Mouse (Mus musculus) CD4-positive, CD25-positive, alpha-beta regulatory T cell, adult 4 months (primary cell): ENCODE results near the gene Sgms2. TPM values are rescaled to one million over a fixed set of nuclear protein-coding genes. Genes with fewer than 3 reads are reported as not detected.

Experiments used
- ATAC-seq: one replicate; pipeline ENCODE4 v1.8.0; 2017
- polyA plus RNA-seq, 2 experiments: library from polyadenylated mRNA; unstranded; fragments of 100-300 nt; shearing (Covaris generic); gene quantifications; one replicate each; pipeline ENCODE4 v1.2.1; 2017

Sgms2 gene
- polyA plus RNA-seq: not detected

GRCm38 (mm10) chr3:131491361-131491925, at the start of gene Sgms2:
Sgms2 (minus strand) TSS chr3:131491411.
- ATAC-seq: no peak

GRCm38 (mm10) chr3:131525229-131525628, 34.0 kb upstream of the Sgms2 start:
- ATAC-seq: no peak

DNA sequence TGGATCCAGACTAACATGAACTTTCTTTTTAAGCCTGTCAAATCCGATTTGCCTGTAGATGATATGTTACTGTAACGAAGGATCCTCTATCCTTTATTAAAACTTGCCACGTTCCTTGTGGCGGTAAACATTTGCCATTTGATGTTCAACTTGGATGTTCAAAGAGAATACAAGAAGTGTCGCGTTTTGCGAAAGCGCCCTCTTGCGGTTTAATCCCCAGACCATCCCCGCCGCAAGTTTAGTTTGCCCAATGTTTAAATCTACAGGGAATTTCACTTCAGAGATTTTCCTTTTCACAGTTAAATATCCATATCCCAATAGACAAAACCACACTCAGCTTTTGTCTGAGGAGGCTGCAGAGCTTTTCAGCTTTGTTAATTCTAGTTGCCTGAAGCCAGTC, 33.6 kb upstream of the Sgms2 start:
- ATAC-seq: no peak

- no peak for ATAC-seq
These were observed 33.0 kb upstream of the Sgms2 start for GRCm38 (mm10) chr3:131524210-131524609.

DNA sequence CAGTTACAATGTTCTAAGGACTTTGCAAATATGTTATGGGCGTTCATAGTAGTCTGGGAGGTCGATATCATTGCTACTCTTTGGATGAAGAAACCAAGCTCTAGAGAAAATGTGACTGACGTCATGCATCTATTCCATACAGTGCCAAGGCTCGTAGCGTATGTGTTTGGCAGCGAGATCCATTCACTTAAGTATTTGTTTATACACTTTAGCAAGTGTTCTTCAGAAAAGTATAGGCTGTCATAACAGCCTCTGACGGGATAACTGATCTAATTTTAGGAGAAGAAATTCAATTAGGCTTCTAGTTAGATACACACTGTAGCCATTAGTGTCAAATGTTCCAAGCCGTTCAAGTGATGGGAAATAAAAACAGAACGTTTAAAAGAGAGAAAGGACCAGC, 32.5 kb upstream of the Sgms2 start:
- no peak for ATAC-seq

- no peak for ATAC-seq
These were observed 31.0 kb upstream of the Sgms2 start for GRCm38 (mm10) chr3:131522243-131522642.

- ATAC-seq: no peak
These were observed 30.0 kb upstream of the Sgms2 start for GRCm38 (mm10) chr3:131521206-131521605.

- no peak for ATAC-seq
These were observed 26.5 kb upstream of the Sgms2 start for GRCm38 (mm10) chr3:131517756-131518155.

DNA sequence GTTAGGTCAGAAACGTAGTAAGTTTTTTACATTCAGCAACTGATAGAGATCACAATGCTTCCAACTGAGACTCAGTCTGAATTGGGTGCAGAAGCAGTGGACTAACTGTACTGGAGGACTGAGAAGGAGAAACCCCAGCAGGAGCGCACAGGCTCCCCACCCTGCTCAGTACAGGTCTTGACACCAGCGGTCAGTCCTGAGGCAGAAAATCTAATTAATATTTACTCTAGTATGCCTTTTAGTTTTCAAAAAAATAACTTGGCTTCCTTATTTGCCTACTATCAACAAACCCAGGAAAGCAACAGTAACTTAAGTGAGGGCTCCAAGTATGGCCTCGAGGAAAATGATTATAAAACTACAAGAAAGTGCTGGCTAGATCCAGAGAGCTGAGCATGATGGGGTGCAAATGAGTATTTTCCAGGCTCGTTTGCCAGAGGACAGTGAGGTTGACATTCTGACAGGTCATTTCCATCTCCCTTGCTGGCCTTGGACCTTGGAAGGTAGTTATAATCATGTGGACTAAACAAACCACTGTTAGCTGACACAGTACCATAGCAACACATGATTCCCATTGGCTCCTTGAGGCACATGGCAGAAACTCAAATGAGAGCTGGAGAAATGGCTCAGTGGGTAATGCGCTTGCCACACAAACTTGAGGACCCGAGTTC, 25.3 kb upstream of the Sgms2 start:
- no peak for ATAC-seq

- ATAC-seq: no peak
These were observed 20.4 kb upstream of the Sgms2 start for GRCm38 (mm10) chr3:131511616-131512015.

DNA sequence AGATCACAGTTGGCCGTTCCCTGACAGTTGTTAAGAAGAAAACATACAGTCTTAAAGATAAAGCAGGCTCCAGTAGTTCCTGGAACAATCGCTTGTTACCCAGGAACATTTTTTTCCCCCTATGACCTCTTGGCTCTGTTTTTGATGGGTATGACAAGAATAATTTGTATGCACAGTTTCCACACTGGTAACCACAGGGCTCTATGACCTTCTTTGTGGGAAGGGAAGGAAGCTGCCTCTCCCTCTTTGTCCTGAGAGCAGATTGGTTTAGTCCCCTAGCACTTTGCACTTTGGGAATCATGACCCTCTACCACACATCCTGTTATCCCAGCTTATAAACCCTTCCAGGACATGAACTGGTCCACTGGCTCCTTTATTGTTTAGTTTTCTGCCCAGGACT, 16.8 kb upstream of the Sgms2 start:
- ATAC-seq: no peak

- ATAC-seq: no peak
These were observed 13.5 kb upstream of the Sgms2 start for GRCm38 (mm10) chr3:131504595-131505223.

GRCm38 (mm10) chr3:131501677-131502370, 10.6 kb upstream of the Sgms2 start:
- no peak for ATAC-seq

- ATAC-seq: no peak
These were observed 8.4 kb upstream of the Sgms2 start for GRCm38 (mm10) chr3:131499651-131500050.

- ATAC-seq: no peak
These were observed 5.4 kb upstream of the Sgms2 start for GRCm38 (mm10) chr3:131496506-131497122.

GRCm38 (mm10) chr3:131495076-131495475, 3.9 kb upstream of the Sgms2 start:
- ATAC-seq: no peak

GRCm38 (mm10) chr3:131493194-131493593, 2.0 kb upstream of the Sgms2 start:
- ATAC-seq: no peak

DNA sequence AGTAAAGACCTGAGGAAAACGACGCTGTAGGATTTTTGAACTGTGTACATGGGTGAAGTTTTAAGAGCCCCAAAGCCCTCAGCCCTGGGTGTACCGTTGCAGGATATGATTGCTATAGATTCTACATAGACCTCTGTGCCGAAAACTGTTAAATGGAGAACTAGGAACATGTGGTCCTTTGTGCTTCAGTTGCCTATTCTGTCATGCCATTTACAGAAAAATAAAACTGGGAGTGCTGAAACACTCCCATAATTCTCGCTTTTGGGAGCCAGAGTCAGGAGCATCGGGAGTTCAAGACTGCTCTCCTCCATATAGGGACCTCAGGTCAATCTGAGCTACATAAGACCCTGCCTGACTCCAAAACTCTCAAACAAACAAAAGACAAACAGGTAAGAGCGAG, 769 bp upstream of the Sgms2 start:
- ATAC-seq: no peak

- no peak for ATAC-seq
These were observed 885 bp downstream of the Sgms2 start for GRCm38 (mm10) chr3:131490143-131490908.

DNA sequence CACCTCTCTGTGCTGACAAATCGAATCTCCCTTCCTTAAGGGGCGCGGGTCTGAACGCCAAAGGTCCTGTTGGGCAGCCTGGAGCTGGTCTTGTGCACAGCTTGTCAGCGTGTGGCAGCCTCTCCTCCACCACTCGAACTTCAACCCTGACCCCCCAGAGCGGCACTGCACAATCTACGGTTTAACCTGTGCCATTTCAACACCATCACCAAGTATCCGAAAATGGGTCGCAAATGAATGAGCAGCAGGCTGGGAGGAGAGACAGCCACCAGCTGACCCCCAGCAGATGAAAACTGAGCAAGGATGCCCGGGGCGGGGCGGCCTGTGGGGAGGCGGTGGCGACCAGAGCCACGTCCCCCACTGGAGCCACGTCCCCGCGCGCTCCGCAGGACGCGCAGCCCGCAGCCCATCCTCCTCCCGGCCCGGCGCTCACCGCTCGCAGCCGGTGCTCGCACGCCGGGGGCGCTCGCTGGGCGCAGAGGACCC, 1.5 kb downstream of the Sgms2 start:
- ATAC-seq: no peak

DNA sequence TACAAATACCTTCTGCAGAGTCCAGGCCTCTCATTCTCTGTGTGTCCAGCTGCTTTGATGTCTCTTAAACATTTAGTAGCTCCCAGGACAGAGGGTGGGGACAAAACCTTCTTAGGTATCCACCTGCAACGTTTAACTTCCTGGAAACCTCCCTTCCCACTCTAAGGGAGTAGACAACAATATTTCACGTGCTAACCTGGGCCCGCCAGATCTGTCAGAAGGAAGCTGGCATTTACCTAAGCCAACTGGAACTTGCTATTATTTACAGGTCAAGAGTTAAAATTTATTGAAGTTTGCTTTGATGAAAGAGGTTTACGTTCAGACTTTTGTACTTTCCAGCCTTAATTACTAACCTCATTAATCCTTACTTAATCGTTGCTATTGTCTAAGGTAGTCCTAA, 2.2 kb downstream of the Sgms2 start:
- no peak for ATAC-seq

DNA sequence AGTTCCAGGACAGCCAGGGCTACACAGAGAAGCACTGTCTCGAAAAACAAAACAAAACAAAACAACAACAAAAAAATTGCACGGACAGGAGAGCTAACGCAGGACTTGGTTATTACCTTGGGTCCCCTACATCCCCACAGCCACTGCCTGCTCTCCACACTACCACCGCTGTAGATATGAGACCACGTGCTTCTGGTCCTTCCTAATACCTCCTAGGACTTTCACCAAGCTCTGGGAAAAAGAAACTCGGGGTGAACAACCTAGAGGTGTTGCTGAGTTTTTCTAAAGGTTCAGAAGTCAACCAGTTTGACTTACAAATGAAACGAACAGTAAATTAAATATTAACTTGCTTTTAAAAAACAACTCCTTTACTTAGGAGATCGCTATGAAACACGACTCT, 2.8 kb downstream of the Sgms2 start:
- no peak for ATAC-seq
